Mouse (Mus musculus) inflammation-experienced regulatory T-cells, adult 6 months (primary cell): ENCODE data around the gene Arcn1. TPM values are rescaled to one million over a fixed set of nuclear protein-coding genes. Genes with fewer than 3 reads are reported as not detected.

ENCODE experiments used
- polyA plus RNA-seq, 3 experiments: library from polyadenylated mRNA; unstranded; fragments of 100-300 nt; shearing (Covaris generic); gene quantifications; one replicate each; pipeline ENCODE4 v1.2.1; 2017

Arcn1 gene
- polyA plus RNA-seq, 3 experiments from 2014 or later: 64.6 to 101 (median 67.3) TPM

Other genes starting within 250 kb of the Arcn1 start
- 100 to 1,000 TPM in 2 of 3 experiments, 10 to 100 TPM in 1; 62.4 to 131 (median 115) TPM for gene Cxcr5, start 206.0 kb downstream of the Arcn1 start, polyA plus RNA-seq
- gene Ddx6, start 163.0 kb downstream of the Arcn1 start, polyA plus RNA-seq: 100 to 1,000 TPM in 1 of 3 experiments, 10 to 100 TPM in 2; 57.3 to 129 (median 66.8) TPM
- not detected for gene Treh, start 94.6 kb downstream of the Arcn1 start, polyA plus RNA-seq
- gene Phldb1, start 32.6 kb downstream of the Arcn1 start, polyA plus RNA-seq: under 1 TPM; 0.41 to 0.92 (median 0.58) TPM
- 10 to 100 TPM; 43.4 to 67.5 (median 47.3) TPM for gene Ift46, start 63 bp upstream of the Arcn1 start, polyA plus RNA-seq
- gene Tmem25, start 31.5 kb upstream of the Arcn1 start, polyA plus RNA-seq: under 1 TPM; 0.13 to 0.65 (median 0.46) TPM
- gene Ttc36, start 35.2 kb upstream of the Arcn1 start, polyA plus RNA-seq: not detected
- 10 to 100 TPM; 17.8 to 38.5 (median 32.9) TPM for gene Kmt2a, start 113.5 kb upstream of the Arcn1 start, polyA plus RNA-seq
- 100 to 1,000 TPM; 468 to 593 (median 553) TPM for gene Atp5l, start 152.9 kb upstream of the Arcn1 start, polyA plus RNA-seq
- 10 to 100 TPM; 25.5 to 40.2 (median 34.4) TPM for gene Ube4a, start 197.8 kb upstream of the Arcn1 start, polyA plus RNA-seq
- gene Cd3g, start 212.6 kb upstream of the Arcn1 start, polyA plus RNA-seq: 1,000 to 10,000 TPM; 1,536 to 1,970 (median 1,828) TPM
- gene Cd3d, start 213.9 kb upstream of the Arcn1 start, polyA plus RNA-seq: 1,000 to 10,000 TPM in 1 of 3 experiments, 100 to 1,000 TPM in 2; 684 to 1,006 (median 966) TPM
- gene Cd3e, start 241.8 kb upstream of the Arcn1 start, polyA plus RNA-seq: 1,000 to 10,000 TPM in 2 of 3 experiments, 100 to 1,000 TPM in 1; 995 to 1,814 (median 1,394) TPM